Mouse (Mus musculus) gonadal fat pad, adult 2 months (tissue): Measurements from ENCODE around the gene Chid1. TPM values are rescaled to one million over a fixed set of nuclear protein-coding genes. Genes with fewer than 3 reads are reported as not detected.
A peak's percentile ranks its signal among the peaks of the same experiment; 100 is the strongest.
"Not testable (repeated sequence)": the region's sequence is repeated elsewhere in the genome, so short reads cannot be mapped to it uniquely, and the experiment has no call there.

Experiments used
- DNase-seq: peaks from one replicate; pipeline ENCODE4 v3.0.0-alpha.2; 2012; ENCODE audit warnings: low read depth
- polyA plus RNA-seq: library from polyadenylated mRNA; depleted of rRNA; stranded (reverse); fragments of >200 nt; gene quantifications from 2 replicates; pipeline ENCODE4 v1.2.3, GENCODE M21; 2012; rRNA removed

The Chid1 gene
- polyA plus RNA-seq, 1 experiment = 69.0 TPM

DNA sequence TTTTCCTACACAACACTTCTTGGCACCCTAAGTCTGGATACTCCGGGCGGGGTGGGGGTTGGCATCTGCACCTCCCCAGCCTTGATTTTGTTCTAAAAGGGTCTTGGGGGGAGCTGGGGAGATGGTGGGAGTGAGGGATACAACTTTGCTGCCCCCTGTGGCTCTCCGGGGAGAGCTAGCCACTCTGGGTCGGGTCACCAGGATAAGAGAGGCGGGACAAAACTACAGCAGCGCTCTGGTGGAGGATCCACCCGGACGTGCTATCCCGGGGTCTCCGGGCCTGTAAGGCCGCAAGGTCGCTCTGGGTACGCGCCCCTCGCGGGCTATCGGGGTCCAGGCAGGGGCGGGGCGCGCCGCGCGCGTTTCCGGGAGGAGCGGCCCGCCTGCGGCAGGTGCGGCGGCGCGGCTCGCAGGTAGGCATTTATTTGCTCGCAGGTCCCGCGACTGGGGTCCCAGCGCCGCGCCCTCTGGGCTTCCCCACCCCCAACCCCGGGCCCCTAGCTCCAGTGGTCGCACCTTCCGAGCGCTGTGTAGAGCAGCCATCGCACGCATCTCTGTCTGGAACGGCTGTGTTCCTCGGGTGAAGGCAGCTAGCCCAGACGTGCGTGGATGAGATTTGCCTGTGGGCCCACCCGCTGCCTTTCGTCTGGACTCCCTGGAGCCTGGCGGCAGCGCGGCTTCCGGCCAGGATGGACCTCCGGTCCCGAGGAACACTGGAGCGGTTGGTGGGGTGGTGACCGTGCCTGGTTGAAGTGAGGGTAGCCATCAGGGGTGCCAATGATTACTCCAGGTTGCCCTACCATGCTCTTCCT is 77.9 kb downstream of the Chid1 start:
- DNase-seq = no peak

DNA sequence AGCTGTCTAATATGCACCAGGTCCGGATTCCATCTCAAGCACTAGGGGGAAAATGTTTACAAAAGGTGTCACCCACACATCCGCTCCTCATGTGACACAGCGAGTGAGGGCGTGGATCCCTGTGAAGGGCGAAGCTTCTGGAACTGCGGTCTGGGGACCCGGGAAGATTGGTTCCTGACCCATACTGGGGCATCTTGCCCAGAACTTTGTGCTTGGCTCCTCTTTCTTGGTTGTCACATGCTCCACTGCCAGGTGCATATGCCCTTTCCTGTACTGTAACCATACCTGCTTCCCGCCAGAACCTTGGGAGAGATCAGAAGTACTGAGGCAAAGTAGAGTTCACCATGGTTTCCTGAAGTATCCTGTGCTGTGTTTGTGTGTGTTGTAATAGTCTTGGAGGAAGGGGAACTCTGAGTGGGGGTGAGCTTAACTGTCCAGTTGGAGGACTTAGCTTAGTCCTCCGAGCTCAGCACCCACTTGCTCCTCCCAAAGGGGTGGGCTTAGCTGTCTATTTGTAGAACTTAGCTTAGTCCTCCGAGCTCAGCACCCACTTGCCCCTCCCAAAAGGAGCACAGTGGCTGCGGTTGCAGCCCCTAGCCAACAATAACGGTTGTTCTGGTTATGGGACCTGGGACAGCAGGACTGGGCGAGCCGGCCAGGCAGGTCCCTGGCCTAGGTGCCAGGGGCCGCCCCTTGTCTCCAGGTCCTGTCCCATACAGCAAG is 79.1 kb downstream of the Chid1 start, which contains the start of gene Cracr2b:
Gene Cracr2b, plus strand, starts transcription at position 704 of the 723 bp plus-strand sequence.
- DNase-seq = peak; percentile 95

DNA sequence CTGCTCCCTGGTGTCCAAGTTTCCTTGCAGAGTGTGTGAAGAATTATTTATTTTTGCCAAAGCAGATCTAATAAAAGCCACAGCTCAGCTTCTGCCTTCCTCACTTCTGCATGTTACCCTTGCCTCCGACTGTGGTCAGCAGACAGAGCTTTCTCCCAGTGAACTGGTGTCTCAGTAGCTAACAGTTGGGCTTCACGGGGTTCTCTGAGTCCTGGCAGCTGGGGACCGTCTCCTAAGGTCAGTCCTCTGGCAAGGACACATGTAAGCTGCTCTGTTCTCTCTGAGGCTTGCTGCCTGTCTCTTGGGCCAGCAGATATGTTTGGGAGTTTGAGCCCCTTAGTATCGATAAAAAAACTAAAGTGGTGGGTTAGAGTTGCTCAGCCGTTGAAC is 79.7 kb downstream of the Chid1 start:
- DNase-seq = no peak

DNA sequence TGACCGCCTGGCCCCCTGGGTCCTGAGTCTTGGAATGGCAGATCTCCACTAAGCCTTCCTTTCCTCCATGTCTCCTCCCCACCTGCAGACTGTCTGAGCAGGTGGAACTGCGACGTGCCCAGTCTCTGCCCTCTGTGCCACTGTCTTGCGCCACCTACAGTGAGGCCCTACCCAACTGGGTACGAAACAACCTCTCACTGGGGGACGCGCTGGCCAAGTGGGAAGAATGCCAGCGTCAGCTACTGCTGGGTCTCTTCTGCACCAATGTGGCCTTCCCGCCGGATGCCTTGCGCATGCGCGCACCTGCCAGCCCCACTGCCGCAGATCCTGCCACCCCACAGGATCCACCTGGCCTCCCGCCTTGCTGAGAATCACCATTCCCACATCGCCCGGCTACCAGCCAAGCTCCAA is 80.4 kb downstream of the Chid1 start:
- DNase-seq = no peak

DNA sequence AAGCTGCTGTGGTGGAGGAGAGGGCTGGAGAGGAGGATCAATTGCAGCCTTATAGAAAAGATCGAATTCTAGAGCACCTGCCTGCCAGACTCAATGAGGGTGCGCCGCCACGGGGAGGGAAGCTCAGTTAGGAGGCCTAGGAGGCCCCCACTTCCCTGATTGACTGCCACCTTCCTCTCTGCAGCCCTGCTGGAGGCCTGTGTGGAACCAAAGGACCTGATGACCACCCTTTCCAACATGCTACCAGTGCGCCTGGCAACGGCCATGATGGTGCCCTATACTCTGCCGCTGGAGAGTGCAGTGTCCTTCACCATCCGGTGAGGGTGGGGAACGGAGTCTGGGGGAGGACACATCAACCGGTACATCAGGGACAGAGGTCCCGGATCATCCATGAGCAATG is 81.0 kb downstream of the Chid1 start:
- no peak for DNase-seq

DNA sequence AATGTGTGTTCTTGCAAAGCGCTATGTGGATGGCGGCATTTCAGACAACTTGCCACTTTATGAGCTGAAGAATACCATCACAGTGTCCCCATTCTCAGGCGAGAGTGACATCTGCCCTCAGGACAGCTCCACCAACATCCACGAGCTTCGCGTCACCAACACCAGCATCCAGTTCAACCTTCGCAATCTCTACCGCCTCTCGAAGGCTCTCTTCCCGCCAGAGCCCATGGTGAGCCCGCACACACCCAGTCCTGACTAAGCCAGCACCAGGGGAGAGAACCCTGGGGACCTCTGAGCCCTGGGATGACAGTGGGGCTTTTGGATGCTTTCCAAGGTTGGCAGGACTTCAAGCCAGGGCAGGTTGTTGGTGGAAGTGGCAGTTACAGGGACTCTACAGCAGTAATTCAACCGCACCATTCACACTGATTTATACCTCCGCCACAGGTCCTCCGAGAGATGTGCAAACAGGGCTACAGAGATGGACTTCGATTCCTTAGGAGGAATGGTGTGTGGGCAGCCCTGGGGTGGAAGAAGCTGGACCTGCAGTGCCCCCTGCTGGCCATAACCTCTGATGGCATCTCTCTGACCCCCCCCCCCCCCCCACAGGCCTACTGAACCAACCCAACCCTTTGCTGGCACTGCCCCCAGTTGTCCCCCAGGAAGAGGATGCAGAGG is 81.5 kb downstream of the Chid1 start:
- DNase-seq = no peak

DNA sequence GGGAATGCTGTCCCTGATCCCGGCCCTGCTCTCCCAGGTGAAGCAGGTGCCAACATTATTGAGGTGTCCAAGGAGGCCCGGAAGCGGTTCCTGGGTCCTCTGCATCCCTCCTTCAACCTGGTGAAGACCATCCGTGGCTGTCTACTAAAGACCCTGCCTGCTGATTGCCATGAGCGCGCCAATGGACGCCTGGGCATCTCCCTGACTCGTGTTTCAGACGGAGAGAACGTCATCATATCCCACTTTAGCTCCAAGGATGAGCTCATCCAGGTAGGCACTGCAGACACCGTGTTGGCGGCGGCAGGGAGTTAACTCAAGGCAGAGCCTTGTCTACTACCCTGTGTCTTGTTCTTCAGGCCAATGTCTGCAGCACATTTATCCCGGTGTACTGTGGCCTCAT is 82.4 kb downstream of the Chid1 start:
- no peak for DNase-seq

DNA sequence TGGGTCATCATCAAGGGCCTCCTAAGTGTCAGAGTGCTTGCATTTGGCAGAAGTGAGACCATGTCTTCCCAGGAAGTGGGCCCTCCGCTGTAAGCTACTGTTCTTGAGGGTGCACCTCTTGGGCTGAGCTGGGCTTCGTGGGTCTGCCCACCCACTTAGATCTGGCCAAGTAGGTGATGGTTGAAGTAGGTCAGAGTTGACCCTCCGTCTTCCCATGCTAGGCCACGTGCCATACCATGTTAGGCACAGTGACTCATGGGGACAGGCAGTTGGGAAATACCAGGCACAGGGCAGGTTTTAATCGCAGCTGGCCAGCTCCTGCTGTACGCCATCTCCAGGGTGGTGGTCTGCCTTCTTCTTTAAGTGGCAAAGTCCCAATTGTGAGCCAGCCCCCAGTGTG is 82.9 kb downstream of the Chid1 start:
- DNase-seq = no peak

DNA sequence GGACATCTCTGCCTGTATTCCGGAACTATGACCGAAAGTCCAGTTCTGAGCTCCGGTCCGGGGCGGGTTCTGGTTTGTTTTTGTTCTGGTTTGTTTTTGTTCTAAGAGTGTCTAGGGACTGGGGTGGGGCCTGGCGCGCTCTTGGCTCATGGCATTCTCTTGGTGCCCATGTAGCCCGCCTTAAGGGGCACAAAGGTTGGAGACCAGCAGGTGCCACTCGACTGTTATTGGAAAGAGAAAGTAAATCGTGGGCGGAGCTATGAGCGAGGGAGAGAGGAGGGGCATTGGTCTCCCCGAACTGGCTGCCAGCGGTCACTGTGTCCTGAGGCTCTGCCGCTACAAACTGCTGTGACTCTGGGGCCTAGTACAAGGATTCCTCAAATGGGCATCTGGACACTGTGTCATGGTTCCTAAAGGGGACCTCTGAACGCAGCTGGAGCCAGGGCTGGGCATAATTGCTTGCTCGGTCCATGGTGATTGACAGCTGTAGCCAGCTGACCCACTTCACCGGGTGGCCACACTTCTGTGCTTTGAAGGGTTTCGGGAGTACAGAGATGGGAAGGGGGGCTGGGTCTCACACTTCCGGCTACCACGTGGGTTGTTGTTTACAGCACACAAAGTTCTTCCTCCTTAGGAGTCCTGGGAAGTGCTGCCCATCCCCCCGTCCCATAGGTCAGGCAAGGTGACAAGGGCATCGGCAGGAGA is 83.9 kb downstream of the Chid1 start:
- no peak for DNase-seq

DNA sequence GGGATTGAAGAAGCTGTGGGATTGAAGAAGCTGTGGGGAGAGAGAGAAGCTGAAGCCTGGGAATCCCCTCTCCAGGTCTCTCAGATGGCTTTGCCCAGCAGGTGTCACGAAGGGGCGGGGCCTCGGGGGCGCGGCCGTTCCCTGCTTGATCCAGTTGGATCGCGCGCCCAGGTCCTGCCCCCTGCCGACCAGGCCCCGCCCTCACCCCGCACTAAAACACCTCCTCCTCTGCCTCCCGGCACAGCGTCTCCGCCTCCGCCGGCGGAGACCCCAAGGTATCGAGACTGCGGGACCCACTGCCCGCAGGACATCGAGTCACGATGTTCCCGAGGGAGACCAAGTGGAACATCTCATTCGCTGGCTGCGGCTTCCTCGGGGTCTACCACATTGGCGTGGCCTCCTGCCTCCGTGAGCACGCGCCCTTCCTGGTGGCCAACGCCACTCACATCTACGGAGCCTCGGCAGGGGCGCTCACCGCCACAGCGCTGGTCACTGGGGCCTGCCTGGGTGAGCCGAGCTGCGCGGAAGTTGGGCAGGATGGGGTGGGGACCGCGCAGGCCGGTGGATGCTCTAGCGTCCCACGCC is 84.6 kb downstream of the Chid1 start, which contains the start of gene Pnpla2:
Gene Pnpla2, plus strand, starts transcription at position 232 of the 585 bp plus-strand sequence.
- no peak for DNase-seq

DNA sequence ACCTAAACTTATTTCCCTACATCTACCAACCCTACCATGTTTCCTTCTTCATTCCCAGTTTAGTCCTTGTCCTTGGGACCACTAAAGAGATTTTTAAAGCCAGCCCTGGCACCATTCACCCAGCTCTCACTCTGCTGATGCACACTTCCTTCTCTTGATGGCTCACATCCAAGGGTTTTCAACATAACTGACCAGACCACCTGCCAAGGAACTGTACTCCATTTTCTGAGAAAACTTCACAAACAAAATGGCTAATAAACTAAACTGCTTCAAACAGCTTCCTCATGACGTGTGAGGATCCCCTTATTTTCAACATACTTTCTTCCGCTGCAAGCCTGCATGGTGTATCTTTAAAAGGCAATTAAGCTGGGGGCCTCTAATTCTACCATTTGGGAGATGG is 86.0 kb downstream of the Chid1 start:
- DNase-seq = no peak

DNA sequence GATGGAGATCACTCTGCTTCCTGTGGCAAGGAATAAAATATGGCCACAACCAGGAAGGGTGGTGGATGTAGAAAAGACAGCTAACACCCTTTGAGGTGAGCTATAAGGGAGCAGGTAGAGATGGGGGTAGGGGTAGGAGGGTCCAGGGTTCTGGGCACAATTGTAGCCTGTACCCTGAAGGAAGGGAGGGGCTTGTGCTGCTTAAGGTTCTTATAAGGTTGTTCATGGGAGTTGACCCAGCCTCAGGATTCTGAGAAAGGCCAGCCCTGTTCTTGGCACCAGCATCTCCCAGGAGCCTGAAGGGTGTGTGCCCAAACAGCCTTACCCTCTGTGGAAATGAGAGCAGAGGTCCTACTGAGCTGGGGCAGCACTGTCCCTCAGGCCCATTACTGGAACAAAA is 87.7 kb downstream of the Chid1 start:
- no peak for DNase-seq

DNA sequence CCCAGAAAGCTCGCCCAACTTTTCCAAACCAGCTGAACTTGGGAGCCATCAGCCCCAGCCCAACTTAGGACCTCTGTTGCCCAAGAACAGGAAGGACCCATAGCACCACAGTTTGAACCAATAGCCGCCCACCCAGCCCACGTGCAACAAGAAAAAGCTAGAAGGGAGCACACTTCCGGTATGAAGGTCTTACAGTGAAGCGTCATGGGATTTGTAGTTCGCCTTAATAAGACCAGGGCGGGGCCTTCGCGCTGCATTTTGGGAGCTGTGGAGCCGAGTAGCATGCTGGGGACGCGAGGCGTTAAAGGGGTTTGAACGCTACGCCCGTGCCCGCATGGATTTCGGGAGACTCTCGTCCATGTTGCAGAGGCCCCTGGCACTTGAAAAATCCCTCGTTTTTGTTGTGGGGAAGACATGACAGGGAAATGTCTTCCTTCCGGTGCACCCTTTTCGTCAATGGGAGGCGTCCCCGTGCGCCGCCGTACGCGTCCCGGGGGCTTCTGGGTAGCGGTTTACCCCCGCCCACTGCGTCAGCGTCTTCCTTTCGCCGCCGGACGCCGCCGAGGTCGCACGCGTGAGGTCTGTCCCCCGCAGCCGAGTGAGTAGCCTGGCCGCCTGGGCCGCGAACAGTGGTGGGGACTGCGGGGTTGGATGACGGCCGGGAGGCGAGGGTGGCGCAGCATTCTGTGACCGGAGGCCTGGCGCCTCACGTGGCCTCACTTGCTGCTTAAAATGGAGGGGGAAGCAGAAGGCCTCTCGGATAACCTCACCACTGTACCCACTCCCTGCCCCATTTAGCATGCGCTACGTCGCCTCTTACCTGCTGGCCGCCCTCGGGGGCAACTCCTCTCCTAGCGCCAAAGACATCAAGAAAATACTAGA is 92.3 kb downstream of the Chid1 start, which contains the start of gene Rplp2:
Gene Rplp2, plus strand, starts transcription at position 261 of the 882 bp plus-strand sequence.
- no peak for DNase-seq

DNA sequence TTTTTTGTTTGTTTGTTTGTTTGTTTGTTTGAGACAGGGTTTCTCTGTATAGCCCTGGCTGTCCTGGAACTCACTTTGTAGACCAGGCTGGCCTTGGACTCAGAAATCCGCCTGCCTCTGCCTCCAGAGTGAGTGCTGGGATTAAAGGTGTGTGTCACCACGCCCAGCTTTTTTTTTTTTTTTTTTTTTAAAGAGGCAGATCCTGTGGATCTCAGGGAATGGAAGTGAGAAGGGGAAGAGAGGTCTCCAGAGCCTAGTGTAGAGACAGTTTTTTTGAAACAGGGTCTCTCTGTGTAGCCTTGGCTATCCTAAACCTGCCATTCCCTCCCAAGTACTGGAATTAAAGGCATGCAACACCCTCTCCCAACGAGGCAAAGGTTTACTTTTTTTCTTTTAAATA is 93.3 kb downstream of the Chid1 start:
- not testable (repeated sequence) for DNase-seq

DNA sequence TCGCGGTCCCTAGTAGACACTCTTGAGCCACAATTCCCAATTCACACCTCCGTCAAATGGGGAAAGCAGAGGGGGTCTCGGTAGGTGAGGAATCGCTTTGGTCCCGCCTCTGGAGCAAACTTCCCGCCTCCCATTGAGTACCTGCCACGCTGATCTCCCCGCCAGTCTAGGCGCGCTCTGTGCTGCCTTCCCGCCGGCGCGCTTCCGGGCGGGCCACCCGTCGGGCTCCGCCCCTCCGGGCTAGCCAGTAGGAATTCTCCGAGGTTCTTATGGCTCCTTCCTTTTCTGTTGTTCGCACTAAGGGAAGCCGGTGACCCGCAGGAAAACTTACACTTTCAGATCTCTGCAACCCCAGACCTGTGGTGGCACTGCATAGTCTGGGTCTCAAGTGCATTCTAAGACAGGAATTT is 95.8 kb downstream of the Chid1 start, which contains the start of gene Pidd1:
Gene Pidd1, minus strand, starts transcription at position 198 of the 410 bp plus-strand sequence.
- no peak for DNase-seq

Other genes starting within 250 kb of the Chid1 start
- gene Drd4, start 247.9 kb downstream of the Chid1 start, polyA plus RNA-seq = 3.9 and 5.1 TPM in 2 replicates
- 18.7 and 18.9 TPM in 2 replicates for gene Deaf1, start 212.2 kb downstream of the Chid1 start, polyA plus RNA-seq
- gene Tmem80, start 212.1 kb downstream of the Chid1 start, polyA plus RNA-seq = 48.1 and 48.9 TPM in 2 replicates
- gene Eps8l2, start 201.0 kb downstream of the Chid1 start, polyA plus RNA-seq = 21.5 and 22.3 TPM in 2 replicates
- 324 and 438 TPM in 2 replicates for gene Taldo1, start 147.7 kb downstream of the Chid1 start, polyA plus RNA-seq
- gene Gatd1, start 125.7 kb downstream of the Chid1 start, polyA plus RNA-seq = 103 and 109 TPM in 2 replicates
- 0.36 and 0.53 TPM in 2 replicates for gene Cend1, start 110.4 kb downstream of the Chid1 start, polyA plus RNA-seq
- gene Slc25a22, start 102.0 kb downstream of the Chid1 start, polyA plus RNA-seq = 120 TPM in 2 replicates
- 10.3 and 12.3 TPM in 2 replicates for gene Pidd1, start 95.8 kb downstream of the Chid1 start, polyA plus RNA-seq
- gene Rplp2, start 92.5 kb downstream of the Chid1 start, polyA plus RNA-seq = 599 and 692 TPM in 2 replicates
- gene Pnpla2, start 84.7 kb downstream of the Chid1 start, polyA plus RNA-seq = 1,065 and 1,157 TPM in 2 replicates
- gene Cracr2b, start 78.8 kb downstream of the Chid1 start, polyA plus RNA-seq = 42.8 and 51.2 TPM in 2 replicates
- gene Cd151, start 72.5 kb downstream of the Chid1 start, polyA plus RNA-seq = 670 and 894 TPM in 2 replicates
- gene Polr2l, start 64.7 kb downstream of the Chid1 start, polyA plus RNA-seq = 75.7 and 82.9 TPM in 2 replicates
- gene Tspan4, start 64.6 kb downstream of the Chid1 start, polyA plus RNA-seq = 100 and 130 TPM in 2 replicates
- 49.2 and 64.8 TPM in 2 replicates for gene Ap2a2, start 22.3 kb upstream of the Chid1 start, polyA plus RNA-seq
- 0.01 and 0.08 TPM in 2 replicates for gene Muc6, start 115.5 kb upstream of the Chid1 start, polyA plus RNA-seq
- gene Muc2, start 150.5 kb upstream of the Chid1 start, polyA plus RNA-seq = 2.9 and 5.8 TPM in 2 replicates
- gene Muc5ac, start 249.1 kb upstream of the Chid1 start, polyA plus RNA-seq = 0.03 TPM in 1 of 2 replicates, not detected in the other